Mouse (Mus musculus): ENCODE measurements around the gene Ankrd23. TPM values are rescaled to one million over a fixed set of nuclear protein-coding genes. Genes with fewer than 3 reads are reported as not detected.

The Ankrd23 gene
- polyA plus RNA-seq, 1 experiment, result 5.5 TPM

- peaks cover 16% of the 10 kb centered on the region for H3K4me1 ChIP-seq (ENCODE audit: control insufficient read depth, insufficient read depth, low read length)
- no peak for TF ChIP-seq CTCF (IDR thresholded peaks at IDR 0.05; ENCODE audit: low read depth, low read length)
- TF ChIP-seq POLR2A (IDR thresholded peaks at IDR 0.05; ENCODE audit: borderline replicate concordance, low read depth, low read length), result no peak
- H3K4me3 ChIP-seq (ENCODE audit: insufficient read depth, low read length), result peak overlapping the region; percentile 63
- H3K27ac ChIP-seq (ENCODE audit: insufficient read depth, low read depth, low read length), result no peak overlapping the region
These were observed 23.8 kb downstream of the Ankrd23 start for GRCm38 (mm10) chr1:36512966-36513280.

- Histone ChIP-seq H3K4me3 (ENCODE audit: insufficient read depth, low read length) (peak overlapping the region; percentile 63), H3K4me1 (ENCODE audit: control insufficient read depth, insufficient read depth, low read length) (peaks cover 20% of the 10 kb centered on the region), H3K27ac (ENCODE audit: insufficient read depth, low read depth, low read length) (peak overlapping the region; percentile 57)
- TF ChIP-seq CTCF (IDR thresholded peaks at IDR 0.05; ENCODE audit: low read depth, low read length) (no peak), POLR2A (IDR thresholded peaks at IDR 0.05; ENCODE audit: borderline replicate concordance, low read depth, low read length) (no peak)
These were observed 24.4 kb downstream of the Ankrd23 start for GRCm38 (mm10) chr1:36512089-36512965.

DNA sequence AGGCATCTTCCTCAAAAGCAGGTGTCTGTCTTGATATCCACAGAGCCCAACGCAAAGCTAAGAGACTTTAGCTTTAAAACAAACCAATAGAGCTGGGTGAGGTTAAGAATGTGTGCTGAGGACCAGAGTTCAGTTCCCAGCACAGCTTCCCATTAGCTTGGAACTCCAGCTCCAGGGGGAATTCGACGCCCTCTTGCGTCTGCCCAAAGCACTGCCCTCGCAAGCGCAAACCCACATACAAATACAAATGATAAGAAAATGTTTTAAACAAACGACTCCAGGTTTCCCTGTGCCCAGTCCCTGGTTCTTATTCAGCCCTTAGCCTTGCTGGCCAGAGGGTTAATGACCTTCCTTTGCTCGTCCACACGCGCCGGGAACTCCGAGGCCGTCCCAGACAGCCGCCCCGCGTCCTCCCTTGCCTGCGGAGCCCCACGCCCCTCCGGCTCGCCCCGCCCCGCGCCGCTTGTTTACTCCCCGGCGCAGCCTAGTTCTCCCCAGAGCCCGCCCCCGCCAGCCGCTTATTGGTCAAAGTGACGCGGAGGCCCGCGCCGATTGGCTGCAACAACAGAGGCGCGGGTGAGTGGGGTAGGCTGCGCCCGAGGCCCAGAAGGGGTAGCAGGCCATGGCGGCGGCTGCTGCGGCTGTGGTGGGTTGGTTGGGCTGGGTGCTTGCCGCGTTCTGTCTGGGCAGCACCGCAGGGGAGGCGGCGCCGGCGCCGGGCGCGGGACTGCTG, 25.2 kb downstream of the Ankrd23 start, which contains the start of gene Cnnm3:
Gene Cnnm3 (plus strand): TSS at position 579 of the 733 bp plus-strand sequence.
- Histone ChIP-seq H3K4me3 (ENCODE audit: insufficient read depth, low read length) (peak within 1 kb of the TSS; percentile 63), H3K4me1 (ENCODE audit: control insufficient read depth, insufficient read depth, low read length) (peaks cover 21% of the 10 kb centered on the region), H3K27ac (ENCODE audit: insufficient read depth, low read depth, low read length) (peak within 1 kb of the TSS; percentile 57)
- no peak for TF ChIP-seq POLR2A (IDR thresholded peaks at IDR 0.05; ENCODE audit: borderline replicate concordance, low read depth, low read length)
- TF ChIP-seq CTCF (IDR thresholded peaks at IDR 0.05; ENCODE audit: low read depth, low read length), result peak; percentile 57

DNA sequence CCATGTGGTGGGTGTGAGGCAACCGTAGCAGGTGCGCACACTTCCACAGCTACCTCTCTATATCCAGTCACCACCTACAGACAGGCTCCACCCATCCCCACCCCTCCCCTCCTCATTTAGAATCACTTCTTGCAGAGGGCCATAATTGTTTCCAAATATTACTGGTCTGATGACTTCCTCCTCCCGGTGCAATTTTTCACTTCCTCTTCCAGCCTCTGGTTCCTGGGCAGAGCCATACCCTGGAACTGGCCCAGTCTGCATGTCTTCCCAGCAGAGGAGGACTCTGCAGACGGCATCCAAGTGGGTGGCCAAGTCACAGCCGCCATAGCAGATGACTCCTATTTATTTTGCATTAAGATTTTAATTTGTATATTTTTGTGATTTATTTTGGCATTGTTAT, 28.4 kb downstream of the Ankrd23 start:
- TF ChIP-seq CTCF (IDR thresholded peaks at IDR 0.05; ENCODE audit: low read depth, low read length) (no peak), POLR2A (IDR thresholded peaks at IDR 0.05; ENCODE audit: borderline replicate concordance, low read depth, low read length) (no peak)
- Histone ChIP-seq H3K4me1 (ENCODE audit: control insufficient read depth, insufficient read depth, low read length) (peaks cover 18% of the 10 kb centered on the region), H3K4me3 (ENCODE audit: insufficient read depth, low read length) (no peak overlapping the region), H3K27ac (ENCODE audit: insufficient read depth, low read depth, low read length) (peak overlapping the region; percentile 38; the same call in 1 of the 2 replicates)

DNA sequence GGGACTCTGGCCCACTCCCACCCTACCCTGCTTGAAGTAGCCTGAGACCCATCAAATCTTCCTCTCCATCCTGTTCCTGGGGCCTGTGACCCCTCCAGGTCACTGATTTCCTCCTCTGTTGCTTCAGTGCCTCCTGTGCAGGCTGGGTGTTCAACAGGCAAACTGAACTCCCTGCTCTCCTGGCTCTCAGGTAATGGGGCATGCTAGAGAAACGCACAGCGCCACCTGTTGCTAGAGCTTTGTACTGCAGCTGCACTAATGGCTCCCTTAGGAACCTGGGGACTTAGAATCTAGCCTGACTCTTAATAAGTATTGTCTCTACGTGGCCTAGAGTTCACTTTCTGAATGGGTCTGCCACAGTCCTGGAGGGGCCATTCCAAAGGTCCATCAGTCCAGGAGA, 35.4 kb downstream of the Ankrd23 start:
- no peak overlapping the region for H3K27ac ChIP-seq (ENCODE audit: insufficient read depth, low read depth, low read length)
- no peak overlapping the region for H3K4me3 ChIP-seq (ENCODE audit: insufficient read depth, low read length)
- TF ChIP-seq POLR2A (IDR thresholded peaks at IDR 0.05; ENCODE audit: borderline replicate concordance, low read depth, low read length) (no peak), CTCF (IDR thresholded peaks at IDR 0.05; ENCODE audit: low read depth, low read length) (peak; percentile 81)
- H3K4me1 ChIP-seq (ENCODE audit: control insufficient read depth, insufficient read depth, low read length), result no peaks in the 10 kb centered on the region

GRCm38 (mm10) chr1:36497312-36497711, 39.4 kb downstream of the Ankrd23 start:
- TF ChIP-seq CTCF (IDR thresholded peaks at IDR 0.05; ENCODE audit: low read depth, low read length) (no peak), POLR2A (IDR thresholded peaks at IDR 0.05; ENCODE audit: borderline replicate concordance, low read depth, low read length) (no peak)
- Histone ChIP-seq H3K4me3 (ENCODE audit: insufficient read depth, low read length) (no peak overlapping the region), H3K4me1 (ENCODE audit: control insufficient read depth, insufficient read depth, low read length) (peaks cover 2% of the 10 kb centered on the region; the same call in 1 of the 2 replicates), H3K27ac (ENCODE audit: insufficient read depth, low read depth, low read length) (no peak overlapping the region)

- Histone ChIP-seq H3K4me3 (ENCODE audit: insufficient read depth, low read length) (no peak overlapping the region), H3K27ac (ENCODE audit: insufficient read depth, low read depth, low read length) (no peak overlapping the region), H3K4me1 (ENCODE audit: control insufficient read depth, insufficient read depth, low read length) (peaks cover 3% of the 10 kb centered on the region; the same call in 1 of the 2 replicates)
- TF ChIP-seq POLR2A (IDR thresholded peaks at IDR 0.05; ENCODE audit: borderline replicate concordance, low read depth, low read length) (no peak), CTCF (IDR thresholded peaks at IDR 0.05; ENCODE audit: low read depth, low read length) (no peak)
These were observed 40.0 kb downstream of the Ankrd23 start for GRCm38 (mm10) chr1:36496719-36497118.

- no peak for TF ChIP-seq CTCF (IDR thresholded peaks at IDR 0.05; ENCODE audit: low read depth, low read length)
- TF ChIP-seq POLR2A (IDR thresholded peaks at IDR 0.05; ENCODE audit: borderline replicate concordance, low read depth, low read length), result no peak
- H3K27ac ChIP-seq (ENCODE audit: insufficient read depth, low read depth, low read length), result no peak overlapping the region
- no peak overlapping the region for H3K4me3 ChIP-seq (ENCODE audit: insufficient read depth, low read length)
- peaks cover 3% of the 10 kb centered on the region; the same call in 1 of the 2 replicates for H3K4me1 ChIP-seq (ENCODE audit: control insufficient read depth, insufficient read depth, low read length)
These were observed 43.4 kb downstream of the Ankrd23 start for GRCm38 (mm10) chr1:36493299-36493698.

DNA sequence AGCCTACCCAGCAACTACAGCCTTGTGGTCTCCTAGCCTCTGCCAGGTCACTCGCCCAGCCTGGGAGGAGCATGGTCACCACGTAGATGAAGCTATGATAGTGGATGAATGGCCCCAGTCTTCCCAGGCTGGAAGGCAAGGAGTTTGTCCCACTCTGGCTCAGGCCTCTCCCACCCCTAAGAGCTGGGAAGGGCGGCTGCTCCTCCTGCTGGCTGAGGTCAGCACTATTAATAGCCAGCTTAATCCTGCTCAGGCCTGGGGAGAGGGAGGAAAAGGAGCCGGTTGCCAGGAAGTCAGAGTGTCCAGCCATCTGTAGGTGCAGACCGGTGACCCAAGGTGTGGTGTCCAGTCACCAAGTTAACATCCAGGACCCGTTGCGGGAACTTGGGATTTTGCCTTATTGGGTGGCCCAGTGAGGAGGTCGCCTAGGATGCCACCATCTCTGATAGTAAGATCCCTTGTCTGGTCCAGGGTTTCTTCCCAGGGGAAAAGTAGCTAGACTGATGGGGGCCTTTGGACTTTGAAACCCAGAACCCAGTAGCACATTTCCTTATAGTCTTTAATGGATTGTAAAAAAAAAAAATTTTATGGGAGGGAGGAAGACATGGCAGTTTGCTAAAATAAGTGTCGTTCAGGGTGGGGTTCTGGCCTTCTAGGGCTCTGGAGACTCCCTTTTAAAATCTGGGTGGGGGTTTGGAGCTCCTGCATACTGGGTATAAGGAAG, 44.1 kb downstream of the Ankrd23 start:
- peaks cover 3% of the 10 kb centered on the region; the same call in 1 of the 2 replicates for H3K4me1 ChIP-seq (ENCODE audit: control insufficient read depth, insufficient read depth, low read length)
- H3K27ac ChIP-seq (ENCODE audit: insufficient read depth, low read depth, low read length), result no peak overlapping the region
- TF ChIP-seq CTCF (IDR thresholded peaks at IDR 0.05; ENCODE audit: low read depth, low read length) (no peak), POLR2A (IDR thresholded peaks at IDR 0.05; ENCODE audit: borderline replicate concordance, low read depth, low read length) (no peak)
- H3K4me3 ChIP-seq (ENCODE audit: insufficient read depth, low read length), result no peak overlapping the region
